Mouse (Mus musculus) stomach, postnatal 0 days (tissue): ENCODE data around the gene Tgfbrap1. TPM values are rescaled to one million over a fixed set of nuclear protein-coding genes. Genes with fewer than 3 reads are reported as not detected.
"Not testable (repeated sequence)": the region's sequence is repeated elsewhere in the genome, so short reads cannot be mapped to it uniquely, and the experiment has no call there.

ENCODE experiments used
- ATAC-seq: fragments of 200-750 bp; cut with Nextera tagmentation; 2 replicates; pipeline ENCODE4 v1.8.0; 2017; ENCODE audit not compliant: low FRiP score, low TSS enrichment
- DNase-seq: peaks from one replicate; pipeline ENCODE4 v3.0.0-alpha.2; 2016; ENCODE audit warnings: low spot score
- H3K27ac ChIP-seq: fragments of 300-500 bp; sonication (generic); replicated peaks from 2 replicates; pipeline ENCODE4 v1.5.1; 2014; ENCODE audit warnings: mild to moderate bottlenecking, control low read depth
- H3K27me3 ChIP-seq: fragments of 300-500 bp; sonication (generic); 2 replicates; pipeline ENCODE4 v1.6.1; 2014; ENCODE audit warnings: low read length; ENCODE audit not compliant: control insufficient read depth, insufficient read depth
- H3K36me3 ChIP-seq: fragments of 300-500 bp; sonication (generic); 2 replicates; pipeline ENCODE4 v1.6.1; 2014; ENCODE audit warnings: low read length, mixed read lengths; ENCODE audit not compliant: control insufficient read depth, insufficient read depth
- H3K4me1 ChIP-seq: fragments of 300-500 bp; sonication (generic); replicated peaks from 2 replicates; pipeline ENCODE4 v1.6.1; 2014; ENCODE audit warnings: antibody characterized with exemption; ENCODE audit not compliant: control insufficient read depth, insufficient read depth
- H3K4me2 ChIP-seq: fragments of 300-500 bp; sonication (generic); replicated peaks from 2 replicates; pipeline ENCODE4 v1.6.1; 2014; ENCODE audit warnings: low read depth, mild to moderate bottlenecking, control low read depth, moderate library complexity
- H3K4me3 ChIP-seq: fragments of 300-500 bp; sonication (generic); 2 replicates; pipeline ENCODE4 v1.5.1; 2014; ENCODE audit warnings: low read depth, low read length, control low read depth
- H3K9ac ChIP-seq: fragments of 300-500 bp; sonication (generic); 2 replicates; pipeline ENCODE4 v1.6.1; 2014; ENCODE audit warnings: mild to moderate bottlenecking, low read length, control low read depth, mixed read lengths
- H3K9me3 ChIP-seq: fragments of 300-500 bp; sonication (generic); 2 replicates; pipeline ENCODE4 v1.6.1; 2016; ENCODE audit warnings: low read length; ENCODE audit not compliant: control insufficient read depth
- CTCF ChIP-seq: IDR thresholded peaks from 2 replicates; pipeline ENCODE4 v1.5.1; 2016; ENCODE audit warnings: antibody characterized with exemption, low read depth, mild to moderate bottlenecking, moderate library complexity
- EP300 ChIP-seq: optimal IDR thresholded peaks from 2 replicates; pipeline ENCODE3; 2016; ENCODE audit warnings: antibody characterized with exemption
- WGBS: fragments of 180-500 bp; shearing (Covaris S2); extraction: QIAGEN DNeasy Blood & Tissue Kit; methylation state at CpG from one replicate; pipeline ENCODE4 v1.1.7; 2014; 5-methylcytosine and 5-hydroxymethylcytosine counted together
- polyA plus RNA-seq: library from polyadenylated mRNA; unstranded; fragments of >200 nt; fragmentation: Nextera tagmentation; extraction: Ambion mirVana; gene quantifications from 2 replicates; pipeline ENCODE4 v1.2.1, GENCODE M21; 2015

Tgfbrap1 gene
- polyA plus RNA-seq, 1 experiment from 2014 or later: 4.6 TPM

- peak; percentile 76 for TF ChIP-seq CTCF
- TF ChIP-seq EP300: no peak
- Histone ChIP-seq H3K36me3 (peaks cover 4% of the 10 kb centered on the region; the same call in 1 of the 2 replicates), H3K9me3 (no peaks in the 10 kb centered on the region), H3K27me3 (no peaks in the 10 kb centered on the region), H3K4me3 (no peak overlapping the region), H3K4me1 (no peaks in the 10 kb centered on the region), H3K27ac (no peak overlapping the region), H3K9ac (no peak overlapping the region; the same call in 1 of the 2 replicates), H3K4me2 (no peak overlapping the region)
- DNase-seq (no peak), ATAC-seq (no peak)
- 75% methylated on average over 4 of the region's 4 CpGs for WGBS
Measured at GRCm38 (mm10) chr1:43143284-43143683, 44.8 kb upstream of the Tgfbrap1 start.

GRCm38 (mm10) chr1:43142849-43143248 is 44.4 kb upstream of the Tgfbrap1 start:
- H3K9ac ChIP-seq: no peak overlapping the region; the same call in 1 of the 2 replicates
- no peaks in the 10 kb centered on the region for H3K4me1 ChIP-seq
- H3K36me3 ChIP-seq: peaks cover 4% of the 10 kb centered on the region; the same call in 1 of the 2 replicates
- ATAC-seq (no peak), DNase-seq (no peak)
- H3K9me3 ChIP-seq: no peaks in the 10 kb centered on the region
- 70% methylated on average over 6 of the region's 6 CpGs for WGBS
- TF ChIP-seq CTCF: no peak
- TF ChIP-seq EP300: no peak
- no peak overlapping the region for H3K4me2 ChIP-seq
- H3K27ac ChIP-seq: no peak overlapping the region
- H3K27me3 ChIP-seq: no peaks in the 10 kb centered on the region
- no peak overlapping the region for H3K4me3 ChIP-seq

- Histone ChIP-seq H3K27me3 (no peaks in the 10 kb centered on the region), H3K9me3 (no peaks in the 10 kb centered on the region), H3K4me3 (no peak overlapping the region), H3K4me2 (no peak overlapping the region), H3K4me1 (no peaks in the 10 kb centered on the region), H3K36me3 (peaks cover 9% of the 10 kb centered on the region), H3K27ac (0 out of 2 replicates have a peak overlapping the region, but pooled peaks have one; percentile 13), H3K9ac (no peak overlapping the region)
- DNase-seq (no peak), ATAC-seq (no peak)
- TF ChIP-seq CTCF: no peak
- no peak for TF ChIP-seq EP300
- WGBS: 54% methylated on average over 11 of the region's 11 CpGs
Measured at GRCm38 (mm10) chr1:43141555-43141961, 43.1 kb upstream of the Tgfbrap1 start.

GRCm38 (mm10) chr1:43139587-43140266 is 41.3 kb upstream of the Tgfbrap1 start:
- WGBS: 41% methylated on average over 8 of the region's 8 CpGs
- DNase-seq (peak; percentile 91), ATAC-seq (peak; percentile 81)
- H3K9ac ChIP-seq: no peak overlapping the region
- H3K27ac ChIP-seq: no peak overlapping the region
- no peaks in the 10 kb centered on the region for H3K9me3 ChIP-seq
- H3K4me3 ChIP-seq: no peak overlapping the region
- H3K4me2 ChIP-seq: no peak overlapping the region
- TF ChIP-seq CTCF (peak; percentile 98), EP300 (no peak)
- no peaks in the 10 kb centered on the region for H3K4me1 ChIP-seq
- H3K27me3 ChIP-seq: no peaks in the 10 kb centered on the region
- H3K36me3 ChIP-seq: peaks cover 12% of the 10 kb centered on the region

- H3K9me3 ChIP-seq: no peaks in the 10 kb centered on the region
- no peak overlapping the region for H3K9ac ChIP-seq
- H3K27me3 ChIP-seq: no peaks in the 10 kb centered on the region
- H3K4me1 ChIP-seq: no peaks in the 10 kb centered on the region
- ATAC-seq: no peak
- no peak for TF ChIP-seq EP300
- TF ChIP-seq CTCF: peak; percentile 60
- H3K36me3 ChIP-seq: peaks cover 12% of the 10 kb centered on the region
- no peak for DNase-seq
- 72% methylated on average over 15 of the region's 15 CpGs for WGBS
- no peak overlapping the region for H3K4me2 ChIP-seq
- no peak overlapping the region for H3K27ac ChIP-seq
- no peak overlapping the region for H3K4me3 ChIP-seq
Measured at GRCm38 (mm10) chr1:43138268-43138812, 39.9 kb upstream of the Tgfbrap1 start.

- Histone ChIP-seq H3K4me2 (no peak overlapping the region), H3K9me3 (no peaks in the 10 kb centered on the region), H3K9ac (no peak overlapping the region), H3K27me3 (no peaks in the 10 kb centered on the region), H3K27ac (no peak overlapping the region), H3K36me3 (peaks cover 12% of the 10 kb centered on the region), H3K4me1 (no peaks in the 10 kb centered on the region), H3K4me3 (no peak overlapping the region)
- DNase-seq (no peak), ATAC-seq (no peak)
- no peak for TF ChIP-seq EP300
- TF ChIP-seq CTCF: no peak
- 87% methylated on average over 5 of the region's 5 CpGs for WGBS
Measured at GRCm38 (mm10) chr1:43137334-43137733, 38.9 kb upstream of the Tgfbrap1 start.

GRCm38 (mm10) chr1:43136488-43137029 is 38.1 kb upstream of the Tgfbrap1 start:
- H3K36me3 ChIP-seq: peaks cover 14% of the 10 kb centered on the region
- not testable (repeated sequence) for H3K4me1 ChIP-seq, H3K27me3 ChIP-seq, H3K9me3 ChIP-seq, H3K9ac ChIP-seq, ATAC-seq, H3K4me3 ChIP-seq, H3K4me2 ChIP-seq, DNase-seq, H3K27ac ChIP-seq
- 83% methylated on average over 2 of the region's 2 CpGs for WGBS
